Mouse (Mus musculus) midbrain, postnatal 0 days (tissue): Measurements from ENCODE around the gene Ccdc42. TPM values are rescaled to one million over a fixed set of nuclear protein-coding genes. Genes with fewer than 3 reads are reported as not detected.

Source experiments
- ATAC-seq: fragments of 200-750 bp; cut with Nextera tagmentation; 2 replicates; pipeline ENCODE4 v1.8.0; 2017; ENCODE audit warnings: moderate number of reproducible peaks, mild to moderate bottlenecking, moderate TSS enrichment, moderate library complexity; ENCODE audit not compliant: low FRiP score
- DNase-seq: peaks from one replicate; pipeline ENCODE4 v3.0.0-alpha.2; 2015; ENCODE audit warnings: low spot score
- H3K27ac ChIP-seq: fragments of 300-500 bp; sonication (generic); 2 replicates; pipeline ENCODE4 v1.5.1; 2014; ENCODE audit warnings: low read depth, mild to moderate bottlenecking, low read length, mixed read lengths
- H3K27me3 ChIP-seq: fragments of 300-500 bp; sonication (generic); 2 replicates; pipeline ENCODE4 v1.6.1; 2014; ENCODE audit warnings: low read length, control low read depth, mixed read lengths; ENCODE audit not compliant: insufficient read depth
- H3K36me3 ChIP-seq: fragments of 300-500 bp; sonication (generic); 2 replicates; pipeline ENCODE4 v1.6.1; 2014; ENCODE audit warnings: low read length, control low read depth, mixed read lengths; ENCODE audit not compliant: insufficient read depth
- H3K4me1 ChIP-seq: fragments of 300-500 bp; sonication (generic); 2 replicates; pipeline ENCODE4 v1.6.1; 2014; ENCODE audit warnings: mild to moderate bottlenecking, control low read depth, antibody characterized with exemption, low read length, mixed read lengths; ENCODE audit not compliant: insufficient read depth
- H3K4me2 ChIP-seq: fragments of 300-500 bp; sonication (generic); 2 replicates; pipeline ENCODE4 v1.6.1; 2014; ENCODE audit warnings: low read depth, mild to moderate bottlenecking, low read length, mixed read lengths; ENCODE audit not compliant: poor library complexity, severe bottlenecking
- H3K4me3 ChIP-seq: fragments of 300-500 bp; sonication (generic); 2 replicates; pipeline ENCODE4 v1.5.1; 2014; ENCODE audit warnings: low read depth, mild to moderate bottlenecking, low read length, moderate library complexity
- H3K9ac ChIP-seq: fragments of 300-500 bp; sonication (generic); replicated peaks from 2 replicates; pipeline ENCODE4 v1.6.1; 2014; ENCODE audit warnings: mild to moderate bottlenecking, low read length, moderate library complexity, mixed read lengths; ENCODE audit not compliant: poor library complexity, severe bottlenecking
- H3K9me3 ChIP-seq: fragments of 300-500 bp; sonication (generic); 2 replicates; pipeline ENCODE4 v1.6.1; 2016; ENCODE audit warnings: low read length, control low read depth
- CTCF ChIP-seq: IDR thresholded peaks from 2 replicates; pipeline ENCODE4 v1.5.1; 2016; ENCODE audit warnings: antibody characterized with exemption, mild to moderate bottlenecking
- WGBS: fragments of 180-500 bp; shearing (Covaris S2); extraction: QIAGEN DNeasy Blood & Tissue Kit; methylation state at CpG from one replicate; pipeline ENCODE4 v1.1.7; 2014; 5-methylcytosine and 5-hydroxymethylcytosine counted together
- polyA plus RNA-seq: library from polyadenylated mRNA; unstranded; fragments of >200 nt; fragmentation: Nextera tagmentation; extraction: Ambion mirVana; gene quantifications from 2 replicates; pipeline ENCODE4 v1.2.1, GENCODE M21; 2015
- total RNA-seq: library from RNA; depleted of rRNA; stranded (reverse); fragments of >200 nt; gene quantifications from 2 replicates; pipeline ENCODE4 v1.2.3, GENCODE M21; 2014

Gene Ccdc42
- total and polyA plus RNA-seq, 2 experiments from 2014 or later: 0.33 to 0.51 TPM

DNA sequence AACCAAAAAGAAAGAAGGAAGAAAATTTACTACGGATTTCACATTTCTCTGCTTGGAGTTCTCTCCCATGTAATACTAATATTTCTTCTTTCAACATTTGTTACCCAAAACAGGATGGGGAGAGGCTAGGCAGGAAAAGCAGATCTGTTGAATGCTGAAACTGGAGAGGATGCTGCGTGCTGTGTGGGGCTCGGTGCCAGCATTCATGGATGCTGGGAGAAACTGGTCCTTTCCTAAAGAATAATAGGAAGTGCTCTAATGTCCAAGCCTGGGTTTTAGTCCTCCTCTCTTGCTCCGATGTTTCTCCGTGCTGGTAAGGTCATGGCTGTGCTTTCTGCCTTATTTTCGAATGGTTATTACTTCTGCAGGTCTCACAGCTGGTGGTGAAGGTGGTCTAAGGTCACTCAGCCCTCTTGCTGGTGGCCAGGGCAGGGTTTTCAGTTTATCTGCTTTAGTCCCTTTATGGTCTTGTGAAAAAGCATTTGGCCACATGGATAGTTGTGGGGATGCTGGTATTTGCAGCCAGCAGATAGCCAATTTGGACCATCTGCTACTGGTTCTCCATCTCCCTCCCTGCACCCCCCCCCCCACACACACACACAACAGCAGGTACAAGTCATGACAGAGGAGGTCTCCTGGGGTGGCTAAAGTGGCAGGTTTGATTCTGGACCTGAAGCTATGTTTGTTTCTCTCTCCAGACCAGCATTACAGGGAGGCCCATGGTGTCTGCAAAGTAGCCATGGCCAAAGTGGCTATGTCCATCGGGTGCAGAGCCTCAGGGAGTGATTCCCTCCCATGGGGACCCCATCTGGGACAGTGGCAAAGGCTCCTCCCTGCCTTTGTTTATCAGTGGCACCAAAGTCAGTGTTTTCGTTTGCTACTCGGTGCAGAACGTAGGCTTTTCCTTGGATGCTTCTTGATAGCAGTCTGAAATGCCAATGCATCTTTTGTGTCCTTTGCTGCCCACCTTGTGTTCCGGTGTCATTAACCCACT is 24.6 kb upstream of the Ccdc42 start:
- H3K27ac ChIP-seq: no peak overlapping the region
- no peaks in the 10 kb centered on the region for H3K27me3 ChIP-seq
- no peaks in the 10 kb centered on the region for H3K9me3 ChIP-seq
- H3K9ac ChIP-seq: no peak overlapping the region
- no peak overlapping the region for H3K4me3 ChIP-seq
- H3K4me1 ChIP-seq: no peaks in the 10 kb centered on the region
- ATAC-seq (no peak), DNase-seq (no peak)
- 77% methylated on average over 11 of the region's 11 CpGs for WGBS
- H3K36me3 ChIP-seq: no peaks in the 10 kb centered on the region
- TF ChIP-seq CTCF: no peak
- H3K4me2 ChIP-seq: no peak overlapping the region

DNA sequence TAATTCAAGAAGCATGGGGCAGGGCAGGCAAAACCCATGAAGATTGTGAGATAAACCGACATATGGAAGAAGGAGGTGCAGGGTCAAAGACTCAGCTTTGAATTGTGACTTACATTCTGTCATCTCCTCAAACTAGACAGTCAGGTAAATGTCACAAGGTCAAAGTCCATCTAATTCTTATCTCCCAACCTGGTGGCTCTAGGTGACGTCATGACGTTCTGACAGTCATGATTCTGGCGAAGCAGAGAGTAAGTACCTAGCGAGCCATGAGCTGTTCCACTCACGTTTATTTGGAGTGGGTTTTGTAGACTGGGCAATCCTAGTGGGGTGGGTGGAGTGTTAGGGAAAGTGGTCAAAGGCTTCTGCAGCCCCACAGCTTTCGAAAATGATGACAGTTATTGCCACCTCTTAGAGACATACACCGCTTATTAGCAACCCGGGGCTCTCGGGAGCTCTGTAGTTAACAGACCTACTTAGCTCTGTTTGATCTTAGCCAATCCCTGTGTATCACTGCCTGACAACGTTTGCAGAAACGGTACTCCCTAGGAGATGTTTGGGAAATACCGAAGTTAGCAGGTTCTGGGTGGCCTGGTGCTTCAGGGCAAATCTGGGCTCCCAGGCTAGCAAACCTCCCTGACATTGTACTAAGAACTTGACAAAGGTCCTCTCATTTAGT is 22.3 kb upstream of the Ccdc42 start:
- ATAC-seq (no peak), DNase-seq (no peak)
- H3K27me3 ChIP-seq: no peaks in the 10 kb centered on the region
- H3K4me1 ChIP-seq: no peaks in the 10 kb centered on the region
- H3K9ac ChIP-seq: no peak overlapping the region
- no peak overlapping the region for H3K4me3 ChIP-seq
- WGBS: 81% methylated on average over 13 of the region's 13 CpGs
- H3K36me3 ChIP-seq: no peaks in the 10 kb centered on the region
- no peak overlapping the region for H3K27ac ChIP-seq
- no peak for TF ChIP-seq CTCF
- H3K9me3 ChIP-seq: no peaks in the 10 kb centered on the region
- H3K4me2 ChIP-seq: no peak overlapping the region

DNA sequence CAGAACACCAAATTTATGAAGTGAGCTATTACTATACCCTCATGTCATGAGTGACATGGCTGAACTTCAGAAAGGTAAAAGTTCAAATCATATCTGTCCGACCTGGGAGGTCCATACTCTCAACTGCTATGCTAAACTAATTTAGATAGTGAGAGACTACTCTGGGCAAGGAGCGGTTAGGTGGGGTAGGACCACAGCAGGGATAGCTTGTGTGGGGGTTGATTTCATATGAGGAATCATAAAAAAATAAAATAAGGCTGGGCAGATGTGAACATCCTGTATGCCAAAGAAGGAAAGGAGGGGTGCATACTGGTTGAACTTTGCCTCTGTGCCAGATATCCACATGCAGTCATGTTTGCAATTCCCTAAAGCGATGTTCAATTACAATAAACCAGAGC is 21.8 kb upstream of the Ccdc42 start:
- Histone ChIP-seq H3K9ac (no peak overlapping the region), H3K27ac (no peak overlapping the region)
- WGBS: 91% methylated on average over 3 of the region's 3 CpGs

DNA sequence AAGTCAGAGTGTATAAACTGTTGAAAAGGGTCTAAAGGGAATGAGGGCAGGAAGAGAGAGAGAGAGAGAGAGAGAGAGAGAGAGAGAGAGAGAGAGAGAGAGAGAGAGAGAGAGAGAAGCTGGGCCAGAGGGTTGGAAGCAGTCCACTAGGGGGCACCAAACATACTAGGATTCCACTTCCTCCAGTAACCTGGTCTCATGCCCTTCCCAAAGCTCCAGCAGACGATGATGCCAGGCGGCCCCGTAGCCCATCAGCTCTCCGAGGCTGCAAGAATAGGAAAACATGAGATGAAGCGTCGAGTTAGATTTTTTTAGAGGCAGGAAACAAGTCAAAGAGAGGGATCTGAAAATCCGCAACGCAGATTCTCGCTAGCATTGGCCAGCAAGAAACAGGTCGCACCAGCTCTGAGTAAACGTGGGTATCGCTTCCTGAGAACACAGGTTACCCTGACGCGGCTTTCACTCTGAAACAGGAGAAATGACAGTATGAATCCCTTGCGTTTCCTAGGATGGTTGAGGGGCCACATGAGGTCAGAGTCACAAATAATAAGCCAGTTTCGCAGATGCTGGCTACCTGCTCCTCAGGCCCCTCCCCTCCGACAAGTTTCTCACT is 20.3 kb upstream of the Ccdc42 start:
- H3K27ac ChIP-seq: no peak overlapping the region
- peak overlapping the region; percentile 46 for H3K4me2 ChIP-seq
- H3K9ac ChIP-seq: no peak overlapping the region
- DNase-seq (peak; percentile 96), ATAC-seq (no peak; the same call in 1 of the 2 replicates)
- H3K36me3 ChIP-seq: no peaks in the 10 kb centered on the region
- no peaks in the 10 kb centered on the region for H3K27me3 ChIP-seq
- peak; percentile 88 for TF ChIP-seq CTCF
- H3K4me3 ChIP-seq: peak overlapping the region; percentile 28
- WGBS: 20% methylated on average over 17 of the region's 17 CpGs
- H3K4me1 ChIP-seq: no peaks in the 10 kb centered on the region
- no peaks in the 10 kb centered on the region for H3K9me3 ChIP-seq

More for the DNA sequence above, 21.8 kb upstream of the Ccdc42 start:
- no peak overlapping the region for H3K4me2 ChIP-seq
- DNase-seq (no peak), ATAC-seq (no peak)
- TF ChIP-seq CTCF: no peak
- H3K9me3 ChIP-seq: no peaks in the 10 kb centered on the region
- H3K4me1 ChIP-seq: no peaks in the 10 kb centered on the region
- H3K36me3 ChIP-seq: no peaks in the 10 kb centered on the region
- H3K4me3 ChIP-seq: no peak overlapping the region
- H3K27me3 ChIP-seq: no peaks in the 10 kb centered on the region

DNA sequence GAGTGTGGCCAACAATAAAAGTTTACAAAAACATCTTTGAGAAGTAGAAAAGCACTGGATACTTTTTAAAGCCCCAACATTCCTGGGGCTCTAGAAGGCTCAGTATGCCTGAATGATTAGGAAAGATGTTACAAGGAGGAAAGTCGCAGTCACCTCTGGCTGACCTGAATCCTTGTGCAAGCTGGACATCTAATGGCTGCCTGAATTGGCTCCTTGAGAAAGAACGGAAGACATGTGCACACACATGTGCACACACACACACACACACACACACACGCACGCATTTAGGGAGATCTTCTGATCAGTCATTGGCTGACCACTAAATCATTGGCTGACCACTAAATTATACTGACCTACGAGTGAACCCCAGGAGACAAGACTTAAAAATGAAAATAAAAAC is 16.0 kb upstream of the Ccdc42 start:
- no peak overlapping the region for H3K4me3 ChIP-seq

More for the DNA sequence above, 16.0 kb upstream of the Ccdc42 start:
- Histone ChIP-seq H3K36me3 (no peaks in the 10 kb centered on the region), H3K27ac (no peak overlapping the region), H3K9ac (no peak overlapping the region), H3K27me3 (no peaks in the 10 kb centered on the region), H3K4me2 (no peak overlapping the region), H3K9me3 (no peaks in the 10 kb centered on the region), H3K4me1 (no peaks in the 10 kb centered on the region)
- DNase-seq (no peak), ATAC-seq (no peak)
- 90% methylated on average over 5 of the region's 5 CpGs for WGBS
- TF ChIP-seq CTCF: no peak
